ENCODE assay signal across 11 mouse cellular contexts in the genomic region with DNA sequence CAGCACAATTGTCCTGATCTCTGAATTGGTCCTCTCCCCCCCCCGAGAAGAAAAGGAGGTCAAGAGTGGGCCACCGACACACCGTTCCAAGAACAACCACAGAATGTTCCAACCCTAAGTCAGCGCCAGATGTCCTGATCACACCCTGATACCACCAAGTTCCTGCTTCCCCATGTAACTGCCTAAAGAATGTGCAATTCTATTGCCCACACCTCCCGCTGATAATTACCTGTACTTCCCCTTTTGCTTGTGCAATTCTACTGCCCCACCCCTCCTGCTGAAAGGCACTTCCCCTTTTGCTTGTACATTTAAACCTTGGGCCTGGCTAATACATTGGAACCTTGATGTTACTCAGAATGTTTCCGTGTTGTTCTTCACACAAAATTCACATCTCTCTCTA. TPM values are rescaled to one million over a fixed set of nuclear protein-coding genes. Genes with fewer than 3 reads are reported as not detected.
"Had no signal": no experiment of that assay in that cellular context is flagged by ENCODE, and none has a peak within 500 bp of the region (broad histone marks: within the 10 kb centered on the region; RNA-seq: fewer than 3 reads in every experiment).

No protein-coding gene starts in this region.

RNA-seq across cellular contexts. Expression of gene Vmn2r3, which starts 54.0 kb away (rescaled TPM):
- total RNA-seq: neutrophil, adult 5-6 weeks had no signal
- polyA plus RNA-seq: neural tube, embryonic 14.5 days; small intestine, adult 2 months; spleen, adult 2 months; stomach, embryonic 14.5 days; stomach, embryonic 15.5 days; stomach, embryonic 16.5 days; stomach, postnatal 0 days; testis, adult 2 months; thymus, adult 2 months; urinary bladder, adult 2 months had no signal
